In genomic region chr12:24600074-24600473, GRCm38 (mm10) we compare ENCODE assay signal across 12 mouse cellular contexts. TPM values are rescaled to one million over a fixed set of nuclear protein-coding genes. Genes with fewer than 3 reads are reported as not detected.
"Had no signal": no experiment of that assay in that cellular context is flagged by ENCODE, and none has a peak within 500 bp of the region (broad histone marks: within the 10 kb centered on the region; RNA-seq: fewer than 3 reads in every experiment).

No protein-coding gene starts in this region.

- H3K9ac ChIP-seq: limb, embryonic 12.5 days; limb, embryonic 15.5 days; liver, embryonic 14.5 days; liver, postnatal 0 days; lung, embryonic 15.5 days; neural tube, embryonic 12.5 days; neural tube, embryonic 15.5 days; stomach, embryonic 15.5 days had no signal

- H3K9me3 ChIP-seq: limb, embryonic 12.5 days; limb, embryonic 15.5 days; lung, embryonic 15.5 days; neural tube, embryonic 12.5 days; neural tube, embryonic 15.5 days; stomach, embryonic 15.5 days had no signal

- H3K36me3 ChIP-seq: limb, embryonic 12.5 days; limb, embryonic 15.5 days; lung, embryonic 15.5 days; neural tube, embryonic 12.5 days; neural tube, embryonic 15.5 days; stomach, embryonic 15.5 days had no signal

- H3K27ac ChIP-seq: kidney, postnatal 0 days; limb, embryonic 12.5 days; limb, embryonic 15.5 days; liver, embryonic 14.5 days; lung, embryonic 15.5 days; neural tube, embryonic 12.5 days; neural tube, embryonic 15.5 days; stomach, embryonic 15.5 days had no signal

- H3K27me3 ChIP-seq: limb, embryonic 12.5 days; limb, embryonic 15.5 days; lung, embryonic 15.5 days; neural tube, embryonic 12.5 days; neural tube, embryonic 15.5 days; stomach, embryonic 15.5 days had no signal

- H3K4me2 ChIP-seq: limb, embryonic 12.5 days; limb, embryonic 15.5 days; liver, embryonic 11.5 days; lung, embryonic 15.5 days; midbrain, embryonic 11.5 days; neural tube, embryonic 12.5 days; neural tube, embryonic 15.5 days; stomach, embryonic 15.5 days had no signal

- H3K4me3 ChIP-seq: limb, embryonic 12.5 days; limb, embryonic 15.5 days; lung, embryonic 15.5 days; neural tube, embryonic 12.5 days; neural tube, embryonic 15.5 days; stomach, embryonic 15.5 days had no signal

- H3K4me1 ChIP-seq: limb, embryonic 12.5 days; lung, embryonic 15.5 days; neural tube, embryonic 12.5 days; neural tube, embryonic 15.5 days; stomach, embryonic 15.5 days had no signal

RNA-seq across cellular contexts. Expression of gene Grhl1, which starts 28.0 kb away (rescaled TPM):
- total RNA-seq: megakaryocyte-erythroid progenitor cell, adult 5-6 weeks had no signal
